Mouse (Mus musculus) C2C12 (cell line): Measurements from ENCODE around the gene Mtg2.

Experiments used
- CTCF ChIP-seq: IDR thresholded peaks from one replicate; pipeline ENCODE4 v1.5.1; 2011; ENCODE audit not compliant: control insufficient read depth, insufficient read depth, insufficient read length
- FOSL1 ChIP-seq: IDR thresholded peaks from one replicate; pipeline ENCODE4 v1.8.0; 2011; ENCODE audit warnings: mild to moderate bottlenecking, low read length; ENCODE audit not compliant: poor library complexity, insufficient read depth, severe bottlenecking
- MAX ChIP-seq: IDR thresholded peaks from one replicate; pipeline ENCODE4 v1.6.1; 2011; ENCODE audit warnings: mild to moderate bottlenecking, control low read depth
- MYOD1 ChIP-seq: IDR thresholded peaks from one replicate; pipeline ENCODE4 v1.6.1; 2011; ENCODE audit warnings: low read depth; ENCODE audit not compliant: control insufficient read depth, insufficient read length
- MYOG ChIP-seq: IDR thresholded peaks from one replicate; pipeline ENCODE4 v1.6.1; 2011; ENCODE audit not compliant: control insufficient read depth, insufficient read length; ENCODE audit errors: extremely low read depth
- USF1 ChIP-seq: IDR thresholded peaks from one replicate; pipeline ENCODE4 v1.6.1; 2011; ENCODE audit warnings: low read depth, mild to moderate bottlenecking, control low read depth, moderate library complexity

DNA sequence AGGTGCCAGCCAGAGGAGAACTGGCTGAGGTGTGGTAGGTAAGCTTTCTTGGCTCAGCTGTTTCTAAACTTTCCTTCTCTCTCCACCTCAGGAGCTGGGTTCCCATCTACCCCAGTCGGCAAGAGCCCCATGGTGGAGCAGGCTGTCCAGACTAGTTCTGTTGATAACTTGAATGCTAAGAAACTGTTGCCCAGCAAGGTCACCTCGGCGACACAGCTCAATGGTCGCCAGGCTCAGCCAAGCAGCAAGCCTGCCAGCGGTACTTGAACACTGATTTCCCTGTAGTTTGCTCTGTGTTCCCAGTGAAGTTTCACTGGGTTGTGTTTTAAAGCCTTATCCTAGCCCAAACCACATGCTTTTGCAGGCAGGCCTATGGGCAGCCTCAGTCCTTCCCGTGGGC, 39.1 kb upstream of the Mtg2 start:
- TF ChIP-seq MAX (no peak), CTCF (no peak), FOSL1 (no peak), MYOG (no peak), MYOD1 (no peak), USF1 (no peak)
